Mouse (Mus musculus): ENCODE data around the gene Stat6. TPM values are rescaled to one million over a fixed set of nuclear protein-coding genes. Genes with fewer than 3 reads are reported as not detected.
"Not testable (repeated sequence)": the region's sequence is repeated elsewhere in the genome, so short reads cannot be mapped to it uniquely, and the experiment has no call there.

Stat6 gene
- polyA plus RNA-seq, 1 experiment from 2014 or later: 27.0 TPM

DNA sequence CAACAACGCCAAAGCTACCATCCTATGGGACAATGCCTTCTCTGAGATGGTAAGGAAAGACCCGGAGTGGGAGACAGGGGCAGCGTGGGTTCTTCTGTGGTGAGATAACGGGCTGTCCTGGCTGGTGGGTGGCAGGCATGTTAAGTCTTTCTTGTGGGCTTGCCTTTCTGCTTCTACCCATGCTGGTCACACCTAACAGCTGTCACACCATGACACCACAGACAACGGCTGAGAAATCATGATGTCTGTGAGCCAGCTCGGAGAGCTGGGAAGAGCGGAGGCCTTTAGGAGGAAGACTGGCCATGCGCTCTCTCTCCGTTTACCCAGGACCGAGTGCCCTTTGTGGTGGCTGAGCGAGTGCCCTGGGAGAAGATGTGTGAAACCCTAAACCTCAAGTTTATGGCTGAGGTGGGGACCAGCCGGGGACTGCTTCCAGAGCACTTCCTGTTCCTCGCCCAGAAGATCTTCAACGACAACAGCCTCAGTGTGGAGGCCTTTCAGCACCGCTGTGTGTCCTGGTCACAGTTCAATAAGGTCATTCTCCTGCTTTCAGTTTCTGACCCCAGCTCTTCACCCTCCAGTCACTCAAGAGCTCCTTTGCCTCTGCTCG is 12.3 kb downstream of the Stat6 start:
- no peak for ATAC-seq (replicated peaks; ENCODE audit: low FRiP score, low read depth)
- H3K4me3 ChIP-seq (replicated peaks; ENCODE audit: low read depth, low read length): no peak overlapping the region
- no peak overlapping the region for H3K27ac ChIP-seq
- H3K9ac ChIP-seq (ENCODE audit: low read depth, low read length): no peak overlapping the region
- WGBS: 57% methylated on average over 16 of the region's 16 CpGs
- DNase-seq (ENCODE audit: low spot score): peak; percentile 20
- no peak for TF ChIP-seq CTCF (IDR thresholded peaks at IDR 0.05; ENCODE audit: low read depth)
- H3K36me3 ChIP-seq (ENCODE audit: insufficient read depth, low read length): peaks cover 35% of the 10 kb centered on the region
- no peaks in the 10 kb centered on the region for H3K9me3 ChIP-seq (replicated peaks; ENCODE audit: low read length)
- H3K4me2 ChIP-seq (ENCODE audit: low read length): no peak overlapping the region
- peaks cover 3% of the 10 kb centered on the region; the same call in 1 of the 2 replicates for H3K4me1 ChIP-seq (replicated peaks; ENCODE audit: insufficient read depth, low read length)
- H3K27me3 ChIP-seq (ENCODE audit: insufficient read depth, low read length): no peaks in the 10 kb centered on the region

DNA sequence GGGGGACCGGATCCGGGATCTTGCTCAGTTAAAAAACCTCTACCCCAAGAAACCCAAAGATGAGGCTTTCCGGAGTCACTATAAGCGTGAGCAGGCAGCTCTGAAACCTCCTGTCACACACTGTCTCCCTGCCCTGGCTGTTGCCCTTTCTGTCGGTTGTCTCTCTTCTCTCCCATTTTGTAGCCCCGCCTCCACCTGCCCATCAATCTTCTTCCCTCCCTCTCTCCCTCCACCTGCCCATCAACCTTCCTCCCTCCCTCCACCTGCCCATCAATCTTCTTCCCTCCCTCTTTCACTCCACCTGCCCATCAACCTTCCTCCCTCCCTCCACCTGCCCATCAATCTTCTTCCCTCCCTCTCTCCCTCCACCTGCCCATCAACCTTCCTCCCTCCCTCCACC is 14.8 kb downstream of the Stat6 start:
- not testable (repeated sequence) for H3K27ac ChIP-seq; H3K9me3 ChIP-seq (replicated peaks; ENCODE audit: low read length); H3K9ac ChIP-seq (ENCODE audit: low read depth, low read length); H3K4me3 ChIP-seq (replicated peaks; ENCODE audit: low read depth, low read length); ATAC-seq (replicated peaks; ENCODE audit: low FRiP score, low read depth); DNase-seq (ENCODE audit: low spot score); H3K4me2 ChIP-seq (ENCODE audit: low read length); H3K27me3 ChIP-seq (ENCODE audit: insufficient read depth, low read length)
- Histone ChIP-seq H3K4me1 (replicated peaks; ENCODE audit: insufficient read depth, low read length) (peaks cover 24% of the 10 kb centered on the region), H3K36me3 (ENCODE audit: insufficient read depth, low read length) (peaks cover 25% of the 10 kb centered on the region)
- WGBS: 67% methylated on average over 6 of the region's 6 CpGs

DNA sequence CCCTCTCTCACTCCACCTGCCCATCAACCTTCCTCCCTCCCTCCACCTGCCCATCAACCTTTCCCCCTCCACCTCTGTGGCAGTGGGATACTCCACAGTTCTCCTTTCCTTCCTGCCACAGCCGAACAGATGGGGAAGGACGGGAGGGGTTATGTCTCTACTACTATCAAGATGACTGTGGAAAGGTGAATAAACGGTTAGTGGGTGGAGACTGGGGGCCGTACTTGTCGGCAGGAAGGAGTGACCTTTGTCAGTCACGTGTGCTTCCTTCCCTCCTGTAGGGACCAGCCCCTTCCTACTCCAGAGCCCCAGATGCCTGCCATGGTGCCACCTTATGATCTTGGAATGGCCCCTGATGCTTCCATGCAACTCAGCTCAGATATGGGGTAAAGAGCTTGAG is 15.3 kb downstream of the Stat6 start:
- peak overlapping the region; percentile 44; the same call in 1 of the 2 replicates for H3K27ac ChIP-seq
- H3K27me3 ChIP-seq (ENCODE audit: insufficient read depth, low read length): no peaks in the 10 kb centered on the region
- DNase-seq (ENCODE audit: low spot score): peak; percentile 71
- no peak for ATAC-seq (replicated peaks; ENCODE audit: low FRiP score, low read depth)
- no peak for TF ChIP-seq CTCF (IDR thresholded peaks at IDR 0.05; ENCODE audit: low read depth)
- H3K4me1 ChIP-seq (replicated peaks; ENCODE audit: insufficient read depth, low read length): peaks cover 28% of the 10 kb centered on the region
- H3K9ac ChIP-seq (ENCODE audit: low read depth, low read length): no peak overlapping the region
- 18% methylated on average over 6 of the region's 6 CpGs for WGBS
- peaks cover 29% of the 10 kb centered on the region for H3K36me3 ChIP-seq (ENCODE audit: insufficient read depth, low read length)
- peak overlapping the region; percentile 22; the same call in 1 of the 2 replicates for H3K4me2 ChIP-seq (ENCODE audit: low read length)
- H3K4me3 ChIP-seq (replicated peaks; ENCODE audit: low read depth, low read length): no peak overlapping the region
- no peaks in the 10 kb centered on the region for H3K9me3 ChIP-seq (replicated peaks; ENCODE audit: low read length)

- Histone ChIP-seq H3K9ac (ENCODE audit: low read depth, low read length) (no peak overlapping the region), H3K36me3 (ENCODE audit: insufficient read depth, low read length) (peaks cover 41% of the 10 kb centered on the region), H3K4me1 (replicated peaks; ENCODE audit: insufficient read depth, low read length) (peaks cover 41% of the 10 kb centered on the region), H3K27ac (no peak overlapping the region), H3K4me3 (replicated peaks; ENCODE audit: low read depth, low read length) (no peak overlapping the region), H3K4me2 (ENCODE audit: low read length) (no peak overlapping the region), H3K27me3 (ENCODE audit: insufficient read depth, low read length) (no peaks in the 10 kb centered on the region), H3K9me3 (replicated peaks; ENCODE audit: low read length) (no peaks in the 10 kb centered on the region)
- DNase-seq (ENCODE audit: low spot score) (no peak), ATAC-seq (replicated peaks; ENCODE audit: low FRiP score, low read depth) (no peak)
- TF ChIP-seq CTCF (IDR thresholded peaks at IDR 0.05; ENCODE audit: low read depth): no peak
- WGBS: 35% methylated on average over 1 of the region's 1 CpGs
Measured at GRCm38 (mm10) chr10:127659551-127659950, 16.8 kb downstream of the Stat6 start.

- peaks cover 47% of the 10 kb centered on the region for H3K4me1 ChIP-seq (replicated peaks; ENCODE audit: insufficient read depth, low read length)
- H3K27me3 ChIP-seq (ENCODE audit: insufficient read depth, low read length): no peaks in the 10 kb centered on the region
- 28% methylated on average over 14 of the region's 14 CpGs for WGBS
- peaks cover 41% of the 10 kb centered on the region for H3K36me3 ChIP-seq (ENCODE audit: insufficient read depth, low read length)
- peak overlapping the region; percentile 20 for H3K4me3 ChIP-seq (replicated peaks; ENCODE audit: low read depth, low read length)
- DNase-seq (ENCODE audit: low spot score) (no peak), ATAC-seq (replicated peaks; ENCODE audit: low FRiP score, low read depth) (no peak)
- peak overlapping the region; percentile 54 for H3K4me2 ChIP-seq (ENCODE audit: low read length)
- H3K27ac ChIP-seq: peak overlapping the region; percentile 88
- TF ChIP-seq CTCF (IDR thresholded peaks at IDR 0.05; ENCODE audit: low read depth): no peak
- H3K9ac ChIP-seq (ENCODE audit: low read depth, low read length): peak overlapping the region; percentile 40; the same call in 1 of the 2 replicates
- no peaks in the 10 kb centered on the region for H3K9me3 ChIP-seq (replicated peaks; ENCODE audit: low read length)
Measured at GRCm38 (mm10) chr10:127661291-127661914, 18.6 kb downstream of the Stat6 start.

- no peaks in the 10 kb centered on the region for H3K9me3 ChIP-seq (replicated peaks; ENCODE audit: low read length)
- DNase-seq (ENCODE audit: low spot score) (peak; percentile 89), ATAC-seq (replicated peaks; ENCODE audit: low FRiP score, low read depth) (peak; percentile 17)
- peak overlapping the region; percentile 40; the same call in 1 of the 2 replicates for H3K9ac ChIP-seq (ENCODE audit: low read depth, low read length)
- H3K4me1 ChIP-seq (replicated peaks; ENCODE audit: insufficient read depth, low read length): peaks cover 47% of the 10 kb centered on the region
- peak overlapping the region; percentile 88 for H3K27ac ChIP-seq
- WGBS: 3% methylated on average over 16 of the region's 16 CpGs
- H3K4me3 ChIP-seq (replicated peaks; ENCODE audit: low read depth, low read length): peak overlapping the region; percentile 20
- no peak for TF ChIP-seq CTCF (IDR thresholded peaks at IDR 0.05; ENCODE audit: low read depth)
- H3K36me3 ChIP-seq (ENCODE audit: insufficient read depth, low read length): peaks cover 39% of the 10 kb centered on the region
- H3K4me2 ChIP-seq (ENCODE audit: low read length): peak overlapping the region; percentile 54
- no peaks in the 10 kb centered on the region for H3K27me3 ChIP-seq (ENCODE audit: insufficient read depth, low read length)
Measured at GRCm38 (mm10) chr10:127661915-127662663, 19.3 kb downstream of the Stat6 start.

Measured in kidney, postnatal 0 days (tissue).